Mouse (Mus musculus) heart, postnatal 0 days (tissue): ENCODE measurements around the gene Sult4a1. TPM values are rescaled to one million over a fixed set of nuclear protein-coding genes. Genes with fewer than 3 reads are reported as not detected.

Experiments used
- ATAC-seq: fragments of 200-750 bp; cut with Nextera tagmentation; 2 replicates; pipeline ENCODE4 v1.8.0; 2017; ENCODE audit warnings: low read depth, moderate number of reproducible peaks, moderate library complexity; ENCODE audit not compliant: insufficient read depth
- DNase-seq: peaks from one replicate; pipeline ENCODE4 v3.0.0-alpha.2; 2016; ENCODE audit warnings: low spot score
- H3K27ac ChIP-seq: fragments of 300-500 bp; sonication (generic); 2 replicates; pipeline ENCODE4 v1.5.1; 2014; ENCODE audit warnings: low read depth, mild to moderate bottlenecking
- H3K27me3 ChIP-seq: fragments of 300-500 bp; sonication (generic); 2 replicates; pipeline ENCODE4 v1.6.1; 2014; ENCODE audit warnings: low read length, mixed read lengths; ENCODE audit not compliant: control insufficient read depth, insufficient read depth
- H3K36me3 ChIP-seq: fragments of 300-500 bp; sonication (generic); replicated peaks from 2 replicates; pipeline ENCODE4 v1.6.1; 2014; ENCODE audit warnings: low read length, mixed read lengths; ENCODE audit not compliant: control insufficient read depth, insufficient read depth
- H3K4me1 ChIP-seq: fragments of 300-500 bp; sonication (generic); 2 replicates; pipeline ENCODE4 v1.6.1; 2014; ENCODE audit warnings: antibody characterized with exemption; ENCODE audit not compliant: control insufficient read depth, insufficient read depth
- H3K4me2 ChIP-seq: fragments of 300-500 bp; sonication (generic); 2 replicates; pipeline ENCODE4 v1.6.1; 2014; ENCODE audit warnings: low read depth, mild to moderate bottlenecking, low read length, moderate library complexity
- H3K4me3 ChIP-seq: fragments of 300-500 bp; sonication (generic); 2 replicates; pipeline ENCODE4 v1.5.1; 2014; ENCODE audit warnings: low read depth, low read length
- H3K9ac ChIP-seq: fragments of 300-500 bp; sonication (generic); replicated peaks from 2 replicates; pipeline ENCODE4 v1.6.1; 2014; ENCODE audit warnings: low read depth, low read length, mixed read lengths
- H3K9me3 ChIP-seq: fragments of 300-500 bp; sonication (generic); replicated peaks from 2 replicates; pipeline ENCODE4 v1.6.1; 2016; ENCODE audit warnings: low read length; ENCODE audit not compliant: control insufficient read depth
- CTCF ChIP-seq: IDR thresholded peaks from 2 replicates; pipeline ENCODE4 v1.5.1; 2016; ENCODE audit warnings: antibody characterized with exemption, control low read depth, low read depth
- EP300 ChIP-seq: IDR thresholded peaks from 2 replicates; pipeline ENCODE4 v1.6.1; 2016; ENCODE audit warnings: antibody characterized with exemption, low read depth
- WGBS: fragments of 180-500 bp; shearing (Covaris S2); extraction: QIAGEN DNeasy Blood & Tissue Kit; methylation state at CpG from one replicate; pipeline ENCODE4 v1.1.7; 2014; 5-methylcytosine and 5-hydroxymethylcytosine counted together
- polyA plus RNA-seq: library from polyadenylated mRNA; unstranded; fragments of >200 nt; fragmentation: Nextera tagmentation; extraction: Ambion mirVana; gene quantifications from 2 replicates; pipeline ENCODE4 v1.2.1, GENCODE M21; 2015
- total RNA-seq: library from RNA; depleted of rRNA; stranded (reverse); fragments of >200 nt; gene quantifications from 2 replicates; pipeline ENCODE4 v1.2.3, GENCODE M21; 2014; ENCODE audit warnings: low replicate concordance

The Sult4a1 gene
- total and polyA plus RNA-seq, 2 experiments from 2014 or later = 0.18 to 0.46 TPM

DNA sequence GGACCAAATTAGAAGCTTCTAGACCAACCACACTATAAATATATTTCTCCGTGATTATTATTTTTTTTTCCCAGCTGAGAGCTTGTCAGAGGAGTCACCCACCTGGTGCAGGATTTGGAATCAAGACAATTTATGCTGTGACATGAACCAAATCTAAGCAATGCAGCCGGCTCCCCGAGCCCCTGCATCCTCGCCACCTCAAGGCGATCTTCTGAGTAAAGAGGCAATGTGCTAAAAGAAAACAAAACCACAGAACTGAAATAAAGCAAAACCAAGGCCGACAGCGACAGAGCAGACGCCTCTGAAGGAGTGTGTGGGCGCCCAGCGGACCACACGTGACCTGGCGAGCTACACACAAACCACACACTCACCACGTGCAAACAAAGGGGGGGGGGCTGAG lies 26.9 kb downstream of the Sult4a1 start:
- ATAC-seq (no peak), DNase-seq (no peak)
- peaks cover 20% of the 10 kb centered on the region for H3K27me3 ChIP-seq
- H3K36me3 ChIP-seq = no peaks in the 10 kb centered on the region
- H3K4me3 ChIP-seq = no peak overlapping the region
- TF ChIP-seq EP300 = no peak
- TF ChIP-seq CTCF = no peak
- H3K4me1 ChIP-seq = no peaks in the 10 kb centered on the region
- no peak overlapping the region for H3K4me2 ChIP-seq
- no peaks in the 10 kb centered on the region for H3K9me3 ChIP-seq
- WGBS = 79% methylated on average over 13 of the region's 13 CpGs
- no peak overlapping the region for H3K27ac ChIP-seq
- no peak overlapping the region for H3K9ac ChIP-seq

DNA sequence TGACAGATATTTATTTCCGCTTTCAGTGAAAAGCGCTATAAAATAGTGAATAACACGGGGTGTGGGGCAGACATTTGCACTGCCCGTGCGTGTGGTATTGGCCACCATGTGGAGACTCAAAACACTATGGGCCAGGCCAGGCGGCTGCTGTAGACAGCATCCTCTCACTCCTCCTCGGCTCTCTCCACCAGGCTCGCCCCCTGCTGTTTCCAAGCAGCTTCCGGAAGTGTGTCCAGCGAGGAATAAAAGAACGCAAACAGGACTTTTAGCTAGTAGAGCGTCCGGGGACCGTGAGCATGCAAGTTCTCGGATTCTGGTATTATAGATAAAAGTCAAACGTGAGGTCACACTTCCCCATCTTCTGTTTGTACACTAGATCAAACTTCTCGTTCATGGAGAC lies 28.4 kb downstream of the Sult4a1 start:
- Histone ChIP-seq H3K36me3 (no peaks in the 10 kb centered on the region), H3K27ac (no peak overlapping the region), H3K27me3 (peaks cover 33% of the 10 kb centered on the region), H3K4me3 (no peak overlapping the region), H3K9me3 (no peaks in the 10 kb centered on the region), H3K4me1 (no peaks in the 10 kb centered on the region), H3K9ac (no peak overlapping the region), H3K4me2 (no peak overlapping the region)
- 57% methylated on average over 17 of the region's 17 CpGs for WGBS
- no peak for TF ChIP-seq CTCF
- no peak for ATAC-seq
- no peak for DNase-seq

DNA sequence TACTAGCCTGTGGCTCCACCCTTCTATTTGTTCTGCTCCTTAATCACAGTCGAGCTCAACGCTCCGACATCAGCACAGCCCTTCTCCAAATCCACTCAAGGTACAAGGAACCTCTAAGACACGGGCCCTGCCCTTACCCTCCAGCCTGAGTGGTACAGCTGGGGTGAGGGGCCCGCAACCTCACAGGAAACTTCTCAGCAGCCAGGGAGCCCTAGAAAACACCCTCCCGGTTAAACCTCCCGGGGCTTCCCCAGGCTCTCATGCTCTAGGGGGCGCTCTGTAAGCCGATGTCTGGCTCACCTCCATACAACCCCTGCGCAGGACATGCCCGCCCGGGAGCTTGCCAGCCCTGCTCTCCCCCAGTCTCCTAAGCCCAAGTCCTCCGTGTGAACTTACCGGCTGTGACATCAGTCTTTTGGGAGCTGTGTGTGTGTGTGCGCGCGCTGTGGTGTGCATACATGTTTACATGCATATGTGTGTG lies 30.8 kb downstream of the Sult4a1 start:
- H3K36me3 ChIP-seq = no peaks in the 10 kb centered on the region
- DNase-seq (no peak), ATAC-seq (no peak)
- no peaks in the 10 kb centered on the region for H3K4me1 ChIP-seq
- peaks cover 52% of the 10 kb centered on the region for H3K27me3 ChIP-seq
- H3K27ac ChIP-seq = no peak overlapping the region
- no peak overlapping the region for H3K4me2 ChIP-seq
- no peaks in the 10 kb centered on the region for H3K9me3 ChIP-seq
- H3K4me3 ChIP-seq = no peak overlapping the region
- TF ChIP-seq EP300 (no peak), CTCF (no peak)
- 15% methylated on average over 17 of the region's 17 CpGs for WGBS
- H3K9ac ChIP-seq = no peak overlapping the region

DNA sequence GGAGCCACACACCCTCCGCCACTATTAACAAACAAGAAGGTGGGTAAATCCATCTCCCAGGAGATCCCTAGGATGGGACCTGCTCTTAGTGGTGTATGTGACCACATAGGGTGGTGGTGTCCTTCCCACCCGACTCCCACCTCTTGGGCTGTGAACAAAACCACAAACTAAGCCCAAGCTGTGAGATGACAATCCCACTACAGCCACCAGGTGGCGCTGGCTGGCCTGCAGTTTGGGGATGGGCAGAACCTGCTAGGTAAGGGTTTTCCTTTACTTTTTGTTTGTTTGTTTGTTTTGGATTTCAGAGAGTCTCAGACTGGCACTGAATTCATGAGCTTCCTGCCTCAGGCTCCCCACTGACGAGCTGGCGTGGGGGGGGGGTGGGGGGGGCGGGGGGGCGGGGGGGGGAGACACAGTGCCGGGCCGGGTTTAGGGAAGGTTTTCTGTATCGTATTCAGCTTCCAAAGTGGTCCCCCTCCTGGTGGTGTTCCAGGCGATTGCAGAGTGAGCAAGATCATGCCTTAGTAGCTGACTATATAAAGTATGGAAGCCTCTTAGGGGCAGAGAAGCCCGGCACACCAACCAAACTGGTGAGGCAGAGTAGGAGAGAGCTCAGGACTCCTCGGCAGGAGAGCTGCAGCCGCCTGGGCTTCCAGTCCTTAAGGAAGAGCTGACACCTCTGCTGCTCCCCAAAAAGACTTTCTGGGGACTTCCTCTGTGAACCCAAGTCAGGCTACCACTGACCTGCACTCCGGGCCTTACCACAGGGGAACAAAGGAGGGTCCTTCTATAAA lies 31.4 kb downstream of the Sult4a1 start:
- ATAC-seq = no peak
- no peak for TF ChIP-seq EP300
- peak; percentile 84 for TF ChIP-seq CTCF
- Histone ChIP-seq H3K9me3 (no peaks in the 10 kb centered on the region), H3K4me1 (no peaks in the 10 kb centered on the region), H3K4me2 (no peak overlapping the region), H3K9ac (no peak overlapping the region), H3K4me3 (no peak overlapping the region), H3K27me3 (peaks cover 59% of the 10 kb centered on the region), H3K27ac (no peak overlapping the region), H3K36me3 (no peaks in the 10 kb centered on the region)
- 16% methylated on average over 11 of the region's 15 CpGs for WGBS
- peak; percentile 9 for DNase-seq

DNA sequence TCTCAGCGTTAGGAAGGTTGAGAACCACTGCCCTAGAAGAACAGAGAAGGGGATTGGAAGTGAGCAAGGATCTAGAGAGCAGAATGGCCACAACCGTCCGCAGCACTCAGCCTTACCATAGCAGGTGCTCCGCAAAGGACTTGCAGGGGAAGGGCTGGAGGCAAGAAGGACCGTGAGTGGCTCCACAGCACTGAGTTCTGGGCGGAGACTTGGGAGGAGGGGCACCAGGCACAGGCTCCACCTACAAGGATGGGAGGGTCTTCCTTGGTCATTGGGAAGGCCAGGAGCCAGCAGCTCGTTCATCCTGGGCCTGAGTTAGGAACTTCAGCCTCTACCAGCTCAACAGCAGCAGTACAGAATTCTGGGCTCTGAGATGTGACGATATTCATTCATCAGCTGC lies 32.5 kb downstream of the Sult4a1 start:
- 11% methylated on average over 8 of the region's 8 CpGs for WGBS
- DNase-seq = no peak
- no peak overlapping the region for H3K4me3 ChIP-seq
- no peak for TF ChIP-seq CTCF
- no peak for TF ChIP-seq EP300
- H3K27ac ChIP-seq = no peak overlapping the region
- peaks cover 69% of the 10 kb centered on the region for H3K27me3 ChIP-seq
- H3K4me1 ChIP-seq = no peaks in the 10 kb centered on the region
- no peak overlapping the region for H3K4me2 ChIP-seq
- H3K9me3 ChIP-seq = no peaks in the 10 kb centered on the region
- no peaks in the 10 kb centered on the region for H3K36me3 ChIP-seq
- ATAC-seq = no peak
- no peak overlapping the region for H3K9ac ChIP-seq

DNA sequence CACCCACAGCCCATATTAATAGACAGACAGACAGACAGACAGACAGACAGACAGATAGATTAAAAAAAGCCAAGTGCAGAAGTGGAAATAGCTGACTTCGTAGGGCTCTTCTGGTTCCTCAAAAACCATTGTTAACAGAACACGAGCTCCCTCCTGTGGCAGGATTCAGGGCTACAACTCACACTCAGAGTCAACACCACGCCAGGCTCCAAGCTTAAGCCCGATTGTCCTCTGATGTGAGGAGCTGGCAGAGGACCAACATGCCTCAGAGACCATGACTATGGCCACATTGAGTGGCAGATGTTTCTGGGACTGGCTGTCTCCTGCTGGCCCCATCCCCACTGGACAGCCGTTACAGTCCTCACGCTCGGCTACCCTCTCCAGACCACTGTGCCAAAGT lies 33.3 kb downstream of the Sult4a1 start:
- H3K9me3 ChIP-seq = no peaks in the 10 kb centered on the region
- ATAC-seq (no peak), DNase-seq (no peak)
- peaks cover 74% of the 10 kb centered on the region for H3K27me3 ChIP-seq
- no peaks in the 10 kb centered on the region for H3K36me3 ChIP-seq
- no peaks in the 10 kb centered on the region for H3K4me1 ChIP-seq
- peak; percentile 43 for TF ChIP-seq CTCF
- no peak for TF ChIP-seq EP300
- no peak overlapping the region for H3K4me2 ChIP-seq
- H3K4me3 ChIP-seq = no peak overlapping the region
- WGBS = 33% methylated on average over 7 of the region's 7 CpGs
- no peak overlapping the region for H3K27ac ChIP-seq
- no peak overlapping the region for H3K9ac ChIP-seq
